Mouse (Mus musculus): ENCODE data around the gene Atf7.

GRCm38 (mm10) chr15:102499851-102500250 lies 125.4 kb downstream of the Atf7 start:
- TF ChIP-seq CTCF (IDR thresholded peaks at IDR 0.05; ENCODE audit: extremely low read depth, insufficient read depth, low read length) (no peak), POLR2A (IDR thresholded peaks at IDR 0.05; ENCODE audit: extremely low read depth, insufficient read depth, low read length) (no peak)

Data from cortical plate, adult 2 months (tissue).